Mouse (Mus musculus): ENCODE data around the gene Wdr77. TPM values are rescaled to one million over a fixed set of nuclear protein-coding genes. Genes with fewer than 3 reads are reported as not detected.
"Not testable (repeated sequence)": the region's sequence is repeated elsewhere in the genome, so short reads cannot be mapped to it uniquely, and the experiment has no call there.

Wdr77 gene
- 16.7 and 31.0 TPM in 2 replicates for polyA plus RNA-seq (2012; rRNA removed)

GRCm38 (mm10) chr3:105958974-105959580 lies at the start of gene Wdr77:
TSS of gene Wdr77 (plus strand) at chr3:105959369.
- 1% methylated on average over 52 of the region's 52 CpGs for WGBS
- Histone ChIP-seq H3K4me1 (ENCODE audit: control insufficient read depth, insufficient read depth, low read length) (peaks cover 11% of the 10 kb centered on the region), H3K4me3 (replicated peaks; ENCODE audit: extremely low read depth, low read depth, low read length) (peak within 1 kb of the TSS; percentile 95)
- TF ChIP-seq CTCF (IDR thresholded peaks at IDR 0.05; ENCODE audit: insufficient read depth, low read length) (no peak), POLR2A (IDR thresholded peaks at IDR 0.05; ENCODE audit: borderline replicate concordance, extremely low read depth, low read depth, low read length) (peak; percentile 93)
- DNase-seq = peak; percentile 97

DNA sequence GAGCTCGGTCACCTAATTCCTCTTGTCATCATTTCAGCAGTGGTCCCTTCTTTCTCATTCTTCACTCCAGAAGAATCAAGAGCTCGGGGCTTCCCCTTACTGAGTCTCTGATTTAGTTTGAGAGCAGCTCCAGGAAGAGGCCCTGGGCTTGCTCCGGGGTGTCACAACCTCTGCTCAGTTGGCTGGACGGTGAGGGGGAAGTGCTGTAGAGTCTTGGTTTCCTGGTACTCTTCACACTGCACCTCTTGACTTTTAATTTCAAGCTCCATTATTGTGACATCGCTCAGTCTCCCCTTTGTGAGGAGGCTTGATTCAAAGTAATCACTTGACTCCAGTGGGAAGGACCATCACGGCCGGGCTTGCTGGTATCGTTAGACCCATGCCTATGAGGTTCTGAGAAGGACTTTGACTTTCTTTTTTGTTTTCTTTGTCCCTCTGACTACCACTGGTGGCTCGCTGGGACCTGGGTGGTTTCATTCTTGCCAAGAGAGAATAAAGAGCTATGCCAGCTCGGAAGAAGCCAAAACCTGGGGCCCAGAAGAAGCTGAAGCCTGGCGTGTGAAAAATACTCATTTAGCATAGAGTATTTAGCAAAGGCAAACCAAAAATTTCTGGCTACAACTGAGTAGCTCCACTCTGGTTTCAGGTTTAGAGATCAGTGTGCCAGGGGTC lies 48.5 kb upstream of the Wdr77 start:
- H3K4me1 ChIP-seq (ENCODE audit: control insufficient read depth, insufficient read depth, low read length) = peaks cover 8% of the 10 kb centered on the region; the same call in 1 of the 2 replicates
- no peak overlapping the region for H3K4me3 ChIP-seq (replicated peaks; ENCODE audit: extremely low read depth, low read depth, low read length)
- no peak for DNase-seq
- TF ChIP-seq POLR2A (IDR thresholded peaks at IDR 0.05; ENCODE audit: borderline replicate concordance, extremely low read depth, low read depth, low read length) (no peak), CTCF (IDR thresholded peaks at IDR 0.05; ENCODE audit: insufficient read depth, low read length) (no peak)
- 50% methylated on average over 11 of the region's 11 CpGs for WGBS

- no peak overlapping the region for H3K4me3 ChIP-seq (replicated peaks; ENCODE audit: extremely low read depth, low read depth, low read length)
- peaks cover 8% of the 10 kb centered on the region; the same call in 1 of the 2 replicates for H3K4me1 ChIP-seq (ENCODE audit: control insufficient read depth, insufficient read depth, low read length)
- WGBS = 46% methylated on average over 9 of the region's 9 CpGs
- no peak for DNase-seq
- no peak for TF ChIP-seq POLR2A (IDR thresholded peaks at IDR 0.05; ENCODE audit: borderline replicate concordance, extremely low read depth, low read depth, low read length)
- no peak for TF ChIP-seq CTCF (IDR thresholded peaks at IDR 0.05; ENCODE audit: insufficient read depth, low read length)
These were observed 46.9 kb upstream of the Wdr77 start for GRCm38 (mm10) chr3:105912097-105912880.

- H3K4me3 ChIP-seq (replicated peaks; ENCODE audit: extremely low read depth, low read depth, low read length) = no peak overlapping the region
- TF ChIP-seq POLR2A (IDR thresholded peaks at IDR 0.05; ENCODE audit: borderline replicate concordance, extremely low read depth, low read depth, low read length) = no peak
- TF ChIP-seq CTCF (IDR thresholded peaks at IDR 0.05; ENCODE audit: insufficient read depth, low read length) = no peak
- no peak for DNase-seq
- 29% methylated on average over 10 of the region's 10 CpGs for WGBS
- peaks cover 8% of the 10 kb centered on the region; the same call in 1 of the 2 replicates for H3K4me1 ChIP-seq (ENCODE audit: control insufficient read depth, insufficient read depth, low read length)
These were observed 45.1 kb upstream of the Wdr77 start for GRCm38 (mm10) chr3:105913839-105914681.

- DNase-seq = no peak
- WGBS = 21% methylated on average over 1 of the region's 1 CpGs
- no peak for TF ChIP-seq POLR2A (IDR thresholded peaks at IDR 0.05; ENCODE audit: borderline replicate concordance, extremely low read depth, low read depth, low read length)
- TF ChIP-seq CTCF (IDR thresholded peaks at IDR 0.05; ENCODE audit: insufficient read depth, low read length) = no peak
- H3K4me1 ChIP-seq (ENCODE audit: control insufficient read depth, insufficient read depth, low read length) = peaks cover 6% of the 10 kb centered on the region; the same call in 1 of the 2 replicates
- H3K4me3 ChIP-seq (replicated peaks; ENCODE audit: extremely low read depth, low read depth, low read length) = no peak overlapping the region
These were observed 43.9 kb upstream of the Wdr77 start for GRCm38 (mm10) chr3:105915281-105915680.

DNA sequence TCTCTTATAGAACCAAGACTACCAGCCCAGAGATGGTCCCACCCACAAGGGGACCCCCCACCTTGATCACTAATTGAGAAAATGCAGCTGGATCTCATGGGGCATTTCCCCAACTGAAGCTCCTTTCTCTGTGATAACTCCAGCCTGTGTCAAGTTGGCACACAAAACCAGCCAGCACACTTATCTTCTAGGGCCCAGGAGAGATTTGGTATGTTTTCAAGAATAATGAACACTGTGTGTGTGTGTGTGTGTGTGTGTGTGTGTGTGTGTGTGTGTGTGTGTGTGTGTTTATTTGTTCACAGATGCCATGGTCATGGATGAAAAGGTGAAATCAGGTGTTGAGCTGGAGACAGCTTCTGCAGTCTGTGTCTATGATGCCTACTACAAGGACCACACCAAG lies 42.7 kb upstream of the Wdr77 start:
- not testable (repeated sequence) for H3K4me3 ChIP-seq (replicated peaks; ENCODE audit: extremely low read depth, low read depth, low read length); H3K4me1 ChIP-seq (ENCODE audit: control insufficient read depth, insufficient read depth, low read length); DNase-seq

DNA sequence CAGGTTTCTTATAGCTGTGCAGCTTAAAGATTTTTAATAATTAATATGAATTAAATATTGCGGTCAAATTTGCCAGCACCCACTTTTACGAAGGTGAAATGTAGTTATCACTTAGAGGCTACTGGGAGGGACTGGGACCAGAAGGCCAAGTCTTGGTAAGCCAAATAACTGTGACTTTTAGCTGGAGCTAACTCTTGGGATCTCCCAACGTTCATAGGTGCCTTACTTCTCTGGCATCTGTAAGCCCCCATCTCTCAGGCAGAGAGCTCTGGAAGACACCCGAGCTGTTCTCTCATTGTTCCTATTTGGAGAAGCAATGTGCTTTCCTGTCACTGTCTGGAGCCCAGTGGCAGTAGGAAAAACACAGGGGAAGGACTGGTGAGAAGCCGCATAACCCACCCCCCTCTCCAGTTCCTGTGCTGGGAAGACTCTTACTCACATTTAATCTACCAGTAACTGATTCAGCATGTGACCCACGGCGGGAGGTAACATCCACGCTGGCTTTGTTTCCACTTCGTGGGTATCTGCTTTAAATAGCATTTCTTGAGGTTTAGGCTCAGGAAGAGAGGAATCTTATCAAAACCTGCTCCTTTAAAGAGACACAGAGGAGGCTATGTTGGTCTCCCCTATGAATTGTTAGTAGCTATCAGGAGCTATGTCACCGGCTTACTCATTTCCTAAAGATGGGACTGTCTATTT lies 41.4 kb upstream of the Wdr77 start:
- H3K4me3 ChIP-seq (replicated peaks; ENCODE audit: extremely low read depth, low read depth, low read length) = no peak overlapping the region
- DNase-seq = no peak
- TF ChIP-seq CTCF (IDR thresholded peaks at IDR 0.05; ENCODE audit: insufficient read depth, low read length) (no peak), POLR2A (IDR thresholded peaks at IDR 0.05; ENCODE audit: borderline replicate concordance, extremely low read depth, low read depth, low read length) (no peak)
- H3K4me1 ChIP-seq (ENCODE audit: control insufficient read depth, insufficient read depth, low read length) = peaks cover 6% of the 10 kb centered on the region; the same call in 1 of the 2 replicates
- 53% methylated on average over 10 of the region's 10 CpGs for WGBS

DNA sequence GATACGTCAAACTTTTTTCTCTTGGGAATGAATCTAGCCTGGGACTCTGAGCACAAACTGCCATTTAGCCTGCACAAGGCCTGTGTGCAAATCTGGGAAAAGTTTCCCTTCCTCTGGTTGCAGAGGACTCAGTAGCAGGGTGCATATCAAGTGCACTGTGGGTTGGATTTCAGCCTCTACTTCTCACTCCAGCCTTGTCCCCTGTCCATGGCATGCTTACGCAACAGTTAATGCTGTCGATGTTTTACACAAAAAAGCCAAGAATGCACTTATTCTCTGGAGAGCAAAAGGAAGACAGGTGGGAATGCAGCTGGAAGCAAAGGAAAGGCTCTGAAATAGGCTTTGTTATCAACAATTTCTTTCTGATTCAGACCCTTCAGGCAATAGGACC lies 40.8 kb upstream of the Wdr77 start:
- WGBS = 58% methylated on average over 3 of the region's 3 CpGs
- TF ChIP-seq POLR2A (IDR thresholded peaks at IDR 0.05; ENCODE audit: borderline replicate concordance, extremely low read depth, low read depth, low read length) (no peak), CTCF (IDR thresholded peaks at IDR 0.05; ENCODE audit: insufficient read depth, low read length) (no peak)

GRCm38 (mm10) chr3:105920743-105921142 lies 38.4 kb upstream of the Wdr77 start:
- not testable (repeated sequence) for H3K4me1 ChIP-seq (ENCODE audit: control insufficient read depth, insufficient read depth, low read length); H3K4me3 ChIP-seq (replicated peaks; ENCODE audit: extremely low read depth, low read depth, low read length); DNase-seq

More for the DNA sequence above, 40.8 kb upstream of the Wdr77 start:
- DNase-seq = no peak
- peaks cover 6% of the 10 kb centered on the region; the same call in 1 of the 2 replicates for H3K4me1 ChIP-seq (ENCODE audit: control insufficient read depth, insufficient read depth, low read length)
- H3K4me3 ChIP-seq (replicated peaks; ENCODE audit: extremely low read depth, low read depth, low read length) = no peak overlapping the region

All from lung, adult 2 months (tissue).